Mouse (Mus musculus) liver, embryonic 14.5 days (tissue): ENCODE measurements around the gene Vil1. TPM values are rescaled to one million over a fixed set of nuclear protein-coding genes. Genes with fewer than 3 reads are reported as not detected.

Experiments
- ATAC-seq: fragments of 200-750 bp; cut with Nextera tagmentation; 2 replicates; pipeline ENCODE4 v1.8.0; 2017; ENCODE audit warnings: moderate number of reproducible peaks, mild to moderate bottlenecking, moderate library complexity; ENCODE audit not compliant: insufficient read depth
- DNase-seq, 3 experiments: peaks; one replicate each; pipeline ENCODE4 v3.0.0-alpha.2; 2012 to 2013; ENCODE audit warnings: low read depth in 3 of 3, low spot score in 3 of 3
- H3K27ac ChIP-seq: fragments of 300-500 bp; sonication (generic); 2 replicates; pipeline ENCODE4 v1.5.1; 2014; ENCODE audit warnings: moderate library complexity, mild to moderate bottlenecking, control low read depth, inconsistent platforms
- H3K27me3 ChIP-seq: fragments of 300-500 bp; sonication (generic); 2 replicates; pipeline ENCODE4 v1.6.1; 2014; ENCODE audit warnings: mild to moderate bottlenecking, low read length, moderate library complexity; ENCODE audit not compliant: control insufficient read depth, insufficient read depth
- H3K36me3 ChIP-seq: fragments of 300-500 bp; sonication (generic); replicated peaks from 2 replicates; pipeline ENCODE4 v1.6.1; 2014; ENCODE audit warnings: low read depth; ENCODE audit not compliant: control insufficient read depth, insufficient read depth
- H3K4me1 ChIP-seq, 2 experiments: fragments of 200-500 bp in 1 of 2; fragments of 300-500 bp in 1 of 2; sonication (generic) in 1 of 2; replicated peaks; 2 replicates each; pipeline ENCODE4 v1.6.1; 2012 to 2014; ENCODE audit warnings: antibody characterized with exemption in 1 of 2, inconsistent platforms in 1 of 2, low read length in 1 of 2; ENCODE audit not compliant: control insufficient read depth in 2 of 2, insufficient read depth in 2 of 2
- H3K4me2 ChIP-seq: fragments of 300-500 bp; sonication (generic); 2 replicates; pipeline ENCODE4 v1.6.1; 2014; ENCODE audit warnings: low read depth, mild to moderate bottlenecking, control low read depth, moderate library complexity
- H3K4me3 ChIP-seq, 2 experiments: fragments of 200-500 bp in 1 of 2; fragments of 300-500 bp in 1 of 2; sonication (generic) in 1 of 2; 2 replicates each; pipeline ENCODE4 v1.5.1; 2012 to 2014; ENCODE audit warnings: low read depth in 2 of 2, low read length in 2 of 2, mild to moderate bottlenecking in 2 of 2, control low read depth in 1 of 2, inconsistent platforms in 1 of 2, moderate library complexity in 1 of 2; ENCODE audit not compliant: insufficient read depth in 1 of 2
- H3K9ac ChIP-seq: fragments of 300-500 bp; sonication (generic); replicated peaks from 2 replicates; pipeline ENCODE4 v1.6.1; 2014; ENCODE audit warnings: mild to moderate bottlenecking, control low read depth, moderate library complexity
- H3K9me3 ChIP-seq: fragments of 300-500 bp; sonication (generic); 2 replicates; pipeline ENCODE4 v1.6.1; 2016; ENCODE audit warnings: low read length, mixed read lengths; ENCODE audit not compliant: control insufficient read depth
- CTCF ChIP-seq: IDR thresholded peaks from 2 replicates; pipeline ENCODE4 v1.5.1; 2016; ENCODE audit warnings: antibody characterized with exemption, low read depth, control low read depth
- EP300 ChIP-seq: IDR thresholded peaks from 2 replicates; pipeline ENCODE4 v1.6.1; 2016; ENCODE audit warnings: antibody characterized with exemption, low read depth
- WGBS: fragments of 180-500 bp; shearing (Covaris S2); extraction: QIAGEN DNeasy Blood & Tissue Kit; methylation state at CpG from one replicate; pipeline ENCODE4 v1.1.7; 2014; ENCODE audit not compliant: insufficient replicate concordance; 5-methylcytosine and 5-hydroxymethylcytosine counted together
- polyA plus RNA-seq, 2 experiments: library from polyadenylated mRNA; depleted of rRNA in 1 of 2; stranded (reverse) in 1 of 2; unstranded in 1 of 2; fragments of >200 nt; fragmentation: Nextera tagmentation in 1 of 2; extraction: Ambion mirVana in 1 of 2; gene quantifications; 2 replicates each; pipeline versions ENCODE4 v1.2.1 to v1.2.3; 2012 to 2014

Vil1 gene
- polyA plus RNA-seq, 2 experiments: 0.39 to 0.50 TPM

GRCm38 (mm10) chr1:74381588-74382021, 27.6 kb upstream of the Vil1 start:
- no peaks in the 10 kb centered on the region for H3K27me3 ChIP-seq
- no peak overlapping the region for H3K27ac ChIP-seq
- no peaks in the 10 kb centered on the region for H3K36me3 ChIP-seq
- H3K4me2 ChIP-seq: no peak overlapping the region
- ATAC-seq: no peak
- WGBS: 40% methylated on average over 10 of the region's 10 CpGs
- DNase-seq: no peak
- no peaks in the 10 kb centered on the region for H3K9me3 ChIP-seq
- H3K4me3 ChIP-seq: no peak overlapping the region
- TF ChIP-seq CTCF (no peak), EP300 (no peak)
- H3K4me1 ChIP-seq: peaks cover 2 to 15% of the 10 kb centered on the region in 2 experiments; a peak in 3 of 4 replicates
- no peak overlapping the region for H3K9ac ChIP-seq

- TF ChIP-seq EP300 (no peak), CTCF (no peak)
- no peak overlapping the region for H3K4me3 ChIP-seq
- H3K4me2 ChIP-seq: no peak overlapping the region
- H3K9me3 ChIP-seq: no peaks in the 10 kb centered on the region
- no peaks in the 10 kb centered on the region for H3K27me3 ChIP-seq
- H3K4me1 ChIP-seq: peaks cover 5 to 25% of the 10 kb centered on the region in 2 experiments; a peak in 3 of 4 replicates
- no peaks in the 10 kb centered on the region for H3K36me3 ChIP-seq
- H3K27ac ChIP-seq: no peak overlapping the region
- DNase-seq (no peak), ATAC-seq (no peak)
- no peak overlapping the region for H3K9ac ChIP-seq
- 59% methylated on average over 13 of the region's 13 CpGs for WGBS
These were observed 25.8 kb upstream of the Vil1 start for GRCm38 (mm10) chr1:74383385-74383784.

- Histone ChIP-seq H3K36me3 (no peaks in the 10 kb centered on the region), H3K4me2 (no peak overlapping the region), H3K4me3 (no peak overlapping the region), H3K9ac (no peak overlapping the region), H3K27me3 (no peaks in the 10 kb centered on the region), H3K9me3 (no peaks in the 10 kb centered on the region), H3K27ac (no peak overlapping the region), H3K4me1 (peaks cover 5 to 26% of the 10 kb centered on the region in 2 experiments; a peak in 3 of 4 replicates)
- ATAC-seq (no peak), DNase-seq (no peak)
- WGBS: 67% methylated on average over 8 of the region's 8 CpGs
- no peak for TF ChIP-seq EP300
- TF ChIP-seq CTCF: no peak
These were observed 24.7 kb upstream of the Vil1 start for GRCm38 (mm10) chr1:74384525-74384924.

GRCm38 (mm10) chr1:74385064-74385463, 24.1 kb upstream of the Vil1 start:
- Histone ChIP-seq H3K27ac (no peak overlapping the region), H3K9me3 (no peaks in the 10 kb centered on the region), H3K4me2 (no peak overlapping the region), H3K4me1 (peaks cover 9 to 28% of the 10 kb centered on the region in 2 experiments), H3K36me3 (no peaks in the 10 kb centered on the region), H3K27me3 (no peaks in the 10 kb centered on the region), H3K9ac (no peak overlapping the region), H3K4me3 (no peak overlapping the region)
- TF ChIP-seq CTCF (no peak), EP300 (no peak)
- WGBS: 81% methylated on average over 10 of the region's 10 CpGs
- no peak for DNase-seq
- ATAC-seq: no peak

- Histone ChIP-seq H3K36me3 (no peaks in the 10 kb centered on the region), H3K9ac (no peak overlapping the region), H3K4me3 (no peak overlapping the region), H3K4me1 (peaks cover 14 to 31% of the 10 kb centered on the region in 2 experiments), H3K27ac (no peak overlapping the region), H3K9me3 (no peaks in the 10 kb centered on the region), H3K4me2 (no peak overlapping the region), H3K27me3 (no peaks in the 10 kb centered on the region)
- TF ChIP-seq EP300 (no peak), CTCF (no peak)
- WGBS: 67% methylated on average over 8 of the region's 8 CpGs
- DNase-seq (no peak), ATAC-seq (no peak)
These were observed 23.6 kb upstream of the Vil1 start for GRCm38 (mm10) chr1:74385531-74385930.
